Mouse (Mus musculus): ENCODE results near the gene Irf2bp1.

Gene Irf2bp1

GRCm38 (mm10) chr7:19003902-19004630, at the start of gene Irf2bp1:
Gene Irf2bp1 (plus strand): TSS chr7:19004044.
- DNase-seq, result peak; percentile 92 to 94

DNA sequence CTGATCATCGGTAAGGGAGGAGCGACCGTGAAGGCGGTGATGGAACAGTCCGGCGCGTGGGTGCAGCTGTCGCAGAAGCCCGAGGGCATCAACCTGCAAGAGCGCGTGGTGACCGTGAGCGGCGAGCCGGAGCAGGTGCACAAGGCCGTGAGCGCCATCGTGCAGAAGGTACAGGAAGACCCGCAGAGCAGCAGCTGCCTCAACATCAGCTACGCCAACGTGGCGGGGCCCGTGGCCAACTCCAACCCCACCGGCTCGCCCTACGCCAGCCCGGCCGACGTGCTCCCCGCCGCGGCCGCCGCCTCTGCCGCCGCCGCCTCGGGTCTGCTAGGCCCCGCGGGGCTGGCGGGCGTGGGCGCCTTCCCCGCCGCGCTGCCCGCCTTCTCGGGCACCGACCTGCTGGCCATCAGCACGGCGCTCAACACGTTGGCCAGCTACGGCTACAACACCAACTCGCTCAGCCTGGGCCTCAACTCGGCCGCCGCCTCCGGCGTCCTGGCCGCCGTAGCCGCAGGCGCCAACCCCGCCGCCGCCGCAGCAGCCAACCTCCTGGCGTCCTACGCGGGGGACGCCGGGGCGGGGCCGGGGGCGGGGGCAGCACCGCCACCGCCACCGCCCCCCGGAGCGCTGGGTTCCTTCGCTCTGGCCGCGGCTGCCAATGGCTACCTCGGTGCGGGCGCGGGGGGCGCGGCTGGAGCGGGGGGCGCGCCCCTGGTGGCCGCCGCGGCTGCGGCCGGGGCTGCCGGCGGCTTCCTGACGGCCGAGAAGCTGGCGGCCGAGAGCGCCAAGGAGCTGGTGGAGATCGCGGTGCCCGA, 46.1 kb upstream of the Irf2bp1 start:
- DNase-seq, result peak; percentile 16 to 24

- DNase-seq, result no peak
Observed at GRCm38 (mm10) chr7:18958384-18958766, 45.5 kb upstream of the Irf2bp1 start.

DNA sequence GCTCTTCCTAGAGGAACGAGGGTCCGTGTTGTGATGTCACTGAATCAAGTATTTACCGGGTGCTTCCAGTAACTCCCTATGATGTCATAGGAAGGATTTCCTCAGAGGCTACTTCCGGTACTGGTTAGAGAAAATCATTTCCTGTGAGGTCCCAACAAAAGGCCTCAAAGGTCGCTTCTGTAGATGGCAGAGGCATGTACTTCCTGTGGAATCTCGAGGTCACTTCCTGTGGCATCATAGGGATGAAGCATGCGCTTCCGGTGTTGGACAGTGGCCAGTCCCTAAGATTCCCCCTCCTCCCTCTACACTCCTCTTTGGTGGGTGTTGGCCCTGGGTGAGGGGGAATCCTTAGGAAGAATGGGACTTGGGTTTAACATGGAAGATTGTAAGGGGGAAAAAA, 44.4 kb upstream of the Irf2bp1 start:
- no peak for DNase-seq

DNA sequence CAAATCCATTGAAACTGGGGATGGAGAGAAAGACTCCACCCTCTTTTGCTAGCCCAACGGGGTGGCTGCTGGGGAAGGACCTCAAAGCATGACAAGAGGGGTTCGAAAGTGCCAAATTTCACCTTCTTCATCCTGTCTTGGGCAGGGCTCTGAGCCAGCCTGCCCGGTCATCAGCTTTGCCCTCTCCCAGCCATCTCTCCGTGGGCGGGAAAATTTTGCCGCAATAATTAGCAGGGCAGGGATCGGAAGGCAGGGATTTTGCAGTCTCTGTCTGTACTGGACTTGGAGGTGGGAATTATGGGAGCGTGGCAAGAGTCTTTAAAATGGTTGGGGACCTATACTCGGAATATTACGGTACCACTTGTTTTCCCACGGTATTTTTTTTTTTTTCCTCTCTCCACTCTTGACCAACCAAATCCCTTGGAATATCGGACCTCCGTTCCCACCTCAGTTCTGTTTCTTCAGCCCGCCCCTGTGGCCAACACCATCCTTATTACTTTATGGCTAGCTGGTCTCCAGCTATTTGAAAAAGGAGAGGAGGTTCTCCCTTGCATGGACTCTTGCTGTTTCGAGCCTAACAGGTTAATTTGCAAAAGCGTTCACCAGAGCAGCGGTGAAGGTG, 41.6 kb upstream of the Irf2bp1 start:
- DNase-seq, result no peak

DNA sequence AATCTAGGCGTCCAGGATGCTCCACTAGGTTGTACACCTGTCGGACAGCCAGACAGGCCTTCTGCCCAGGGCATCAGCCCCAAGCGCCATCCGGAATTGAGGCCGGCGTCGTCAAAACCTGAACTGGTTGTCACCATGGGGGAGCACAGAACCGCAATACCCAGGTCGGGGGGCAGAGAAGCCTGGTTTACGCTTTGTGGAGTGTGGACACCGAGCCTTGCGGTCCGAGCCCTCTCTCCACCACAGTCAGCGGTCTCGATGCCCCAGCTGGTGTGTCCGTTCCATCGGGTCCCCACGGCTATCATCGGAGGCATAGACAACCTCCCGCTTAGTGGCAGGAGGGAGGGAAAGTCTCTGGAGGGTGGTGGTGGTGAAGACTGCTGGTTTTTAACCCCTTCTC, 41.0 kb upstream of the Irf2bp1 start:
- no peak for DNase-seq

GRCm38 (mm10) chr7:18963294-18963843, 40.5 kb upstream of the Irf2bp1 start:
- no peak for DNase-seq

GRCm38 (mm10) chr7:18965312-18965711, 38.5 kb upstream of the Irf2bp1 start:
- DNase-seq, result no peak

GRCm38 (mm10) chr7:18967603-18968002, 36.2 kb upstream of the Irf2bp1 start:
- no peak for DNase-seq

GRCm38 (mm10) chr7:18970956-18971355, 32.9 kb upstream of the Irf2bp1 start:
- DNase-seq, result peak in 1 of 2 experiments; percentile 28

DNA sequence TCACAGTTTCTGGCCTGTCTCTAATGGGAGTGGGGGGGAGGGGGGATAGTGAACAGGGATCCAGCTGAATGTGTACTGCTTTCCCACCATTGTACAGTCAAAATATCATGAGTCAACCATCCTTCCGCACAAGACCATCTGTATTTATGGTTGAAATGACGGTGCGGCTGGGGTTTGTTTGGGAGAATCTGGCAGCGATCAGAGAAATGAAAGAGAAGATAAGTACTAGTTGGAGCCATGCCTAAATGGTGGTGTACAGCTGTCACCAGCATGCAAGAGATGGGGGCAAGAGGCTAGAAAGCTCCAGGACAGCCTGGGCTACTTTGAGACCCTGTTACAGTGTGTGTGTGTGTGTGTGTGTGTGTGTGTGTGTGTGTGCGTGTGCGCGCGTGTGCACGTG, 25.5 kb upstream of the Irf2bp1 start:
- no peak for DNase-seq

- DNase-seq, result no peak
Observed at GRCm38 (mm10) chr7:18986503-18986902, 17.3 kb upstream of the Irf2bp1 start.

DNA sequence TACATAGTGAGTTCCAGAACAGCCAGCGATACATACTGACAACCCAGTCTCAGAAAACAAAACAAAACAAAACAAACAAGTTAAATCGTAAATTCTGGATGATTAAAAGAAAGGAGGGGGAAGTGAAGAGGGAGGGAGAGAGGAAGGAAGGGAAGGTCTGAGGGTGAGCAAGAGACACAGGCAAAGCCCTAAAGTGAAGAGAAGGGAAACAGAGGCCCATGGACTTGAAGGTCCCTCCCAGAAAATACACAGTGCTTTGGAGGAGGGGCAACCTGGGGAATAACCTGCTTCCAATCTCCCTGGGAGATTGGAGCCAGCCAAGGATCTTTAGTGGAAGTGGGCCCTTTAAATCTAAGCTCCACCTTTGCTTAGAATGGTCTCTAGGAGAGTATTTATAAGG, 16.7 kb upstream of the Irf2bp1 start, which contains the start of gene Nanos2:
Nanos2 (plus strand) TSS at position 301 of the 400 bp plus-strand sequence.
- no peak for DNase-seq

GRCm38 (mm10) chr7:18987747-18988146, 16.1 kb upstream of the Irf2bp1 start:
- DNase-seq, result no peak

GRCm38 (mm10) chr7:18988780-18989179, 15.1 kb upstream of the Irf2bp1 start:
- DNase-seq, result no peak

DNA sequence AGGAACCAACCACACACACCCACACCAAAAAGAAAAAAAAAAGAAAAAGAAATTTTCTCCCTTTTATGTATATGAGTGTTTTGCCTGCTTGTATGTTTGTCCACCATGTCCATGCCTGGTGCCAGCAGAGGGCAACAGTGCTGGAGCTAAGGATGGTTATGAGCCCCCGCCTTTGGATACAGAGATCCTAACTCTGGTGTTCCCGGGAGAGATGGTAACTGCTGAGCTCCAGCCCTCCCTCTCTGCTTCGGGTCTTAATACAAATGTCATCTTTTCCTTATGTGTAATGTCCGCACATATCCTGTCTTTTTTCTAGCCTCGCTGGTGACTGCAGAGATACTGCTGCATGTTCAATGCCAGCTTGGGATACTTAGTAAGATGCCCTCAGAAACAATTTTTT, 13.8 kb upstream of the Irf2bp1 start:
- DNase-seq, result no peak

DNA sequence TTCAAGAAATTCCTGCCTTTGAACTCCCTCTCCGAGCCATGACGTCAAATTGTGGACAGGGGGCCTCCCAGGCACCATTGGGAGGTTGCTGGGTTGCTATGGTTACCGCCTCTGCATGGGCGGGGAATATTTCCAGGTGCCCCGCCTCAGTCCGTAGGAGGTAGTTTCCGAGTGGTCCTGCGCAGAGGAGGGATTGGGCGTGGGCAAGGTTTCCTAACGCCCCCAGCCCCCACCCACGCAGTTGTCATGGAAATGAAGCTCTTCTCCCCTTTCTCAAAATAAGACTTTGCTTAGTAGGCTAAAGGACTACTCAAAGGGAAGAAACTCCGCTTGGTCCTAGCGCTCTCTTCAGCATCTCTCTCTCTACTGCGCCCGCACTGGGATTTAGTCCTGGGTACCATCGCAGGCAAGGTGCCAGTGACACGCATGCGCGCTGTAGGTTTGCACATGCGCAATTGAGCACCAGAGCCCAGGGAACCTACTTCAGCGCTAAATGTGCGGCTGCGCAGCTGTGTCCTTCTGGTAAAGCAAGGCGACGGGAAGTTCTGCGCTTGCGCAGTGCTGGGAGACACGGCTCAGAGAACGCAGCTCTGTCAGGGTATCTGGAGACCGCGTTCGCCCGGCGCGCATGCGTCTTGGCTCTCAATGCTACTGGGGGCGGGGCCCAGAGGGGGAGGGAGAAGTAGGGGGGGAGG, 13.1 kb upstream of the Irf2bp1 start, which contains the start of gene Mypop:
Mypop (plus strand) TSS at position 645 of the 695 bp plus-strand sequence.
- peak; percentile 96 to 97 for DNase-seq

DNA sequence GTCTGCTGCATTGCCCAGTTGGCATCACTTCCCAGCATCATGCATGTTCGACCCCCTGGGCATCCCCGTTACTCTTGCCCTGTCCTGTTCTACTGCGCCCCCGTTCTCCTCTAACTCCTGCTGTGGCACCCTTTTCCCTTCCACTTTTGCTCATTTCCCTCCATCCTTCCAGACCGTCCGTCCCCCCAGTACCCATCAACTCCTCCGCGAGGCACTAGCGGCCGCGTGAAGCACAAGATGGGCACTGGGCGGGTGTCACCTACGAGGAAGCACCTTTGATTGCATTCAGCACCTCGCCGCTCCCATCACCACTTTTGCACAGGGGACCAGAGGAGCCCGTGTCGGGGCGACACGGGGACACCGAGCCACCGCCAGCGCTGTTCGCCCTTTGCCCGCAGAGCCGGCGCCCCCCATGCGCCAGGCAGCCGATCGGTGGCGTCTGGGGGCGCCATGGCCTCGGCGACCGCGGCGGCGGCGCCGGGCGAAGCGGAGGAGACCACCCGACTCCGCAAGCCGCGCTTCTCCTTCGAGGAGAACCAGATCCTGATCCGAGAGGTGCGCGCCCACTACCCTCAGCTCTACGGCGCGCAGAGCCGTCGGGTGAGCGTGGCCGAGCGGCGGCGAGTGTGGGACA, 12.1 kb upstream of the Irf2bp1 start:
- peak; percentile 32 to 37 for DNase-seq

- peak; percentile 14 to 16 for DNase-seq
Observed at GRCm38 (mm10) chr7:18992294-18992675, 11.6 kb upstream of the Irf2bp1 start.

- no peak for DNase-seq
Observed at GRCm38 (mm10) chr7:18993036-18993435, 10.8 kb upstream of the Irf2bp1 start.

DNA sequence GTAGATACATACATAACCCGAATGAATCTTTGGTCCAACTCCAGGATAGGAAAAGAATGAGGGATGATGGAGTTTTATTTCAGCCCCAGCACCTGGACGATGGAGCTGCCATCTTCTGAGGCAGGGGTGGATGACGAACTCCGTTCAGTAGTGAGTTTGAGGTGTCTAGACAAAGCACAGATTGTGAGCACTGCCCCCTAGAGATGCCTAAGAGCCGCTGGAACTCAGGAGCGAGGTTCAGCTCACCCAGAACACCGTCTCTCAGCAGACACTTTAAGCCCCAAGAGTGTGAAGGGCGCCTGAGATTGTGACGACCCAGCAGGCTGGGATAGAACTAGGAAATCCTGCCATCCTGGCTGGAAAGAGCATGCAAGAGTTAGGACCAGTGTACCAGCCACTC, 5.0 kb upstream of the Irf2bp1 start:
- no peak for DNase-seq

DNA sequence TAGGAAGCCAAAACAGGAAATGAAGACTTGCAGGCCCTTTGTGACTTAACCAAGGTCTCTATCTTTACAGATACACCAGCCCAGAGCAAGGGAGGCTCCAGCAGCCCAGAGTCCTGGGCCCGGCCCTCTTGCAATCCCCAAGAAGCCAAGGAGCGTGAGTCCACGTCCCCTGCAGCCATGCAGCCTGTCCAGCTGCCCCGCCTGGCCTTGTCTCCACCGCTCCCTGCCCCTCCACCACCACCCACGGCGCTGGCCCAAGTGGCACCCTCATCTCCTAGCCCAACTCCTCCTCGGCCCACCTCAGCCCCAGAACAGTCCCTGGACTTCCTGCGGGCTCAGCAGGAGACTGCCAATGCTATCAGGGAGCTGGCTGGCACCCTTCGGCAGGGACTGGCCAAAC, 3.4 kb upstream of the Irf2bp1 start:
- DNase-seq, result no peak

Data from B cell, adult 2 months (primary cell).